Mouse (Mus musculus): Measurements from ENCODE around the gene Tmem102.

Tmem102 gene

DNA sequence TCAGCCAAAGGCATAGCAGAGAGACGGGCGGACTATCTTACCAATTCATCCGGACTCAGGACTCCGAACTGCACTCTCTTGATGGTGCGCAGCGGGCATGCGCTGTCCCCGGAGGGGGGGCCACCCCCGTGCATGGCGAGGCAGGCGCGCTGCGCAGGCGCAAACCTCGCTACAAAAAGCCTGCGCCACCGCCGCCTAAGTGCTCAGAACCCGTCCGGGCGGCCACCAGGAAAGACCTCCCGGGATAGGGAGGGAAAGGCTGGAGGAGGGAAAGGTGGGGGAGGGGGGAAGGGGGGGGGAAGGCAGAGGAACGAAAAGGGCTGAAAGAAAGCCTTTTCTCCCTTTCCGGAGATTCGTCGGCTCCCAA is 47.4 kb downstream of the Tmem102 start:
- peak; percentile 90 for DNase-seq (ENCODE audit: low read depth, low spot score)

DNA sequence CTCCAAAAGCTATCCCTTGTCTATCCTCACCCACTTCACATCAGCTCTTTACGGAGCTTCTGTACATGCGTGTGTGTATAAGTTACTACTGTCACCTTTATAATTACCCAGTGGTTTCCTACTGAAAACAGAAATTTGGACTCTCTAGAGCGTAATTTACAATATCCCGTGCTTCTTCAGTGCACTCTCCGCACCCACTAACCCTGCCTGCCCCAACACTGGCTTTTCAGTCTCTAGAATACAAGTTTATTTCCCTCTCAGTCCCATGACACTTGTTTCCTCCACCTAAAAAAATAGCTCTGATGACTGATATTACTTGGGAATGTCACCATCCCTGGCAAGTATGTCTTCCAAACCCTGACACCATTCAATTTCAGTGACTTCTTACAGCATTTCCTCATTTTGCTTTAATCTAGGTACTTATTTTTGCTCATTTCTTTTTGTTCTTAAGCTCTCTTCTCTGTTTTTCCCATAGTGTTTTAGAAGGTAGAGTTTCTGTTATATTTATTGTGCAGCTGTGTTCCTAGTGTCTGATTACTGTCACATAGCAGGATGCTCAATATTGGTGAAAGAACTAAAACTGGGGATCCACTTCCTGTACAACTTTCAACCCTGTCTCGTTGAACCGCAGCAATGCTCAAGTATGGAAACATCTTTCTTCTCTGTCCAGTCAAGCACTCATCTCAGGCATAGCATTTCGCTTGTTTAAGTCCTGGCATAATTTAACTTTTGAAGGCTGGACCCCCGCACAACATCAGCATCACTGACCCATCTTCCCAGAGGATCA is 47.9 kb downstream of the Tmem102 start:
- no peak for DNase-seq (ENCODE audit: low read depth, low spot score)

DNA sequence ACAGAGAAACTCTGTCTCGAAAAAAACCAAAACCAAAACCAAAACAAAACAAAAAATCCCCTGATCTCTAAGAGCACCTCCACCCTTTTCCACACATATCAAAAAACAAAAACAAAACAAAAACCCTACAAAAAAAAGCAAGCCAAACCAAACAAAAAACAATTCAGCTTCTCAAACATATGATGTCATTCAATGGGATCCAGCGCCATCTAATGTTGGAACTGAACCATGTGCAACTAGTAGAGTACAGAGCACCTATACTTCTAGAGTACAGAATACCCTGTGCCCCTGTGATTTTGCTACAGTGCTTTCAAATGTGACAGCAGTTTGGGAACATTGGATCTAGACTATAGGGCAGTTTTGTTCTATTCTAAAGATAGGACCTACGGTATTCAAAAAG is 50.7 kb downstream of the Tmem102 start:
- peak; percentile 73 for DNase-seq (ENCODE audit: low read depth, low spot score)

DNA sequence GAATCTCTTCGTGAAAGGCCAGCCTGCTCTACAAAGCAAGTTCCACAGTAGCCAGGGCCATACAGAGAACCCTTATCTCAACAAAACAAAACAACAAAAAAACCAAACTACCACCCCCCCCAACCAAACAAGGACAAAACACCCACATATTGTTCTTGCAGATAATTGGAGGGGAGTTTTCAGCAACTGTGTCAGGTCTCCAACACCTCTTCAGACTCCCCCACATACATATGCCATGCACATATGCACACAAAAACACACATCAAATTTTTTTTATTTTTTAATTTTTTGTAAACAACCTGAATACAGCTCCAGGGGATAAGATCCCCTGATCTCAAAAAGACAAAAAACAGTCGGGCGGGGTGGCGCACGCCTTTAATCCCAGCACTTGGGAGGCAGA is 51.2 kb downstream of the Tmem102 start:
- DNase-seq (ENCODE audit: low read depth, low spot score) = no peak
